Mouse (Mus musculus): ENCODE measurements at regions not wholly inside any gene's neighbourhood (a gene's known extent, or its start where the extent isn't known, plus 50 kb on each side); places are given as distances from the start of the nearest gene placed in this dataset.

- TF ChIP-seq TAL1 (IDR thresholded peaks at IDR 0.05; ENCODE audit: low read length), result no peak
- no peak for TF ChIP-seq GATA1 (IDR thresholded peaks at IDR 0.05; ENCODE audit: low read length)
- H3K36me3 ChIP-seq (ENCODE audit: control insufficient read depth), result no peaks in the 10 kb centered on the region
- no peak overlapping the region for H3K4me3 ChIP-seq (replicated peaks)
- H3K27me3 ChIP-seq (ENCODE audit: control insufficient read depth), result peaks cover 33% of the 10 kb centered on the region
- H3K4me1 ChIP-seq (ENCODE audit: control insufficient read depth), result no peaks in the 10 kb centered on the region; the same call in 1 of the 2 replicates
- H3K9me3 ChIP-seq (ENCODE audit: control insufficient read depth, low read length), result peaks cover 2% of the 10 kb centered on the region; the same call in 1 of the 2 replicates
Measured at GRCm38 (mm10) chr5:118373581-118373981, 128.6 kb downstream of the 2410131K14Rik start.

GRCm38 (mm10) chr5:118374968-118375367, 129.9 kb downstream of the 2410131K14Rik start:
- no peak for TF ChIP-seq GATA1 (IDR thresholded peaks at IDR 0.05; ENCODE audit: low read length)
- TF ChIP-seq TAL1 (IDR thresholded peaks at IDR 0.05; ENCODE audit: low read length), result no peak
- H3K4me3 ChIP-seq (replicated peaks), result no peak overlapping the region
- H3K4me1 ChIP-seq (ENCODE audit: control insufficient read depth), result peaks cover under 1% of the 10 kb centered on the region
- H3K36me3 ChIP-seq (ENCODE audit: control insufficient read depth), result no peaks in the 10 kb centered on the region
- peaks cover 45% of the 10 kb centered on the region for H3K27me3 ChIP-seq (ENCODE audit: control insufficient read depth)
- H3K9me3 ChIP-seq (ENCODE audit: control insufficient read depth, low read length), result no peaks in the 10 kb centered on the region

- Histone ChIP-seq H3K36me3 (ENCODE audit: control insufficient read depth) (no peaks in the 10 kb centered on the region), H3K4me1 (ENCODE audit: control insufficient read depth) (peaks cover 10% of the 10 kb centered on the region), H3K4me3 (replicated peaks) (no peak overlapping the region), H3K9me3 (ENCODE audit: control insufficient read depth, low read length) (no peaks in the 10 kb centered on the region), H3K27me3 (ENCODE audit: control insufficient read depth) (peaks cover 54% of the 10 kb centered on the region)
- TF ChIP-seq GATA1 (IDR thresholded peaks at IDR 0.05; ENCODE audit: low read length) (no peak), TAL1 (IDR thresholded peaks at IDR 0.05; ENCODE audit: low read length) (no peak)
Measured at GRCm38 (mm10) chr5:118375916-118376315, 130.9 kb downstream of the 2410131K14Rik start.

- TF ChIP-seq GATA1 (IDR thresholded peaks at IDR 0.05; ENCODE audit: low read length), result no peak
- TF ChIP-seq TAL1 (IDR thresholded peaks at IDR 0.05; ENCODE audit: low read length), result no peak
- Histone ChIP-seq H3K9me3 (ENCODE audit: control insufficient read depth, low read length) (peaks cover 2% of the 10 kb centered on the region; the same call in 1 of the 2 replicates), H3K4me3 (replicated peaks) (no peak overlapping the region), H3K36me3 (ENCODE audit: control insufficient read depth) (no peaks in the 10 kb centered on the region), H3K27me3 (ENCODE audit: control insufficient read depth) (peaks cover 59% of the 10 kb centered on the region), H3K4me1 (ENCODE audit: control insufficient read depth) (peaks cover 15% of the 10 kb centered on the region)
Measured at GRCm38 (mm10) chr5:118376478-118376877, 131.5 kb downstream of the 2410131K14Rik start.

GRCm38 (mm10) chr5:118377402-118377848, 132.4 kb downstream of the 2410131K14Rik start:
- TF ChIP-seq GATA1 (IDR thresholded peaks at IDR 0.05; ENCODE audit: low read length), result no peak
- TF ChIP-seq TAL1 (IDR thresholded peaks at IDR 0.05; ENCODE audit: low read length), result no peak
- Histone ChIP-seq H3K36me3 (ENCODE audit: control insufficient read depth) (no peaks in the 10 kb centered on the region), H3K4me3 (replicated peaks) (no peak overlapping the region), H3K4me1 (ENCODE audit: control insufficient read depth) (peaks cover 18% of the 10 kb centered on the region), H3K9me3 (ENCODE audit: control insufficient read depth, low read length) (peaks cover 2% of the 10 kb centered on the region; the same call in 1 of the 2 replicates), H3K27me3 (ENCODE audit: control insufficient read depth) (peaks cover 67% of the 10 kb centered on the region)

- no peak for TF ChIP-seq GATA1 (IDR thresholded peaks at IDR 0.05; ENCODE audit: low read length)
- TF ChIP-seq TAL1 (IDR thresholded peaks at IDR 0.05; ENCODE audit: low read length), result no peak
- H3K4me1 ChIP-seq (ENCODE audit: control insufficient read depth), result peaks cover 21% of the 10 kb centered on the region
- no peaks in the 10 kb centered on the region for H3K36me3 ChIP-seq (ENCODE audit: control insufficient read depth)
- H3K27me3 ChIP-seq (ENCODE audit: control insufficient read depth), result peaks cover 62% of the 10 kb centered on the region
- H3K4me3 ChIP-seq (replicated peaks), result no peak overlapping the region
- peaks cover 2% of the 10 kb centered on the region; the same call in 1 of the 2 replicates for H3K9me3 ChIP-seq (ENCODE audit: control insufficient read depth, low read length)
Measured at GRCm38 (mm10) chr5:118379245-118380051, 134.4 kb downstream of the 2410131K14Rik start.

GRCm38 (mm10) chr5:118380052-118380421, 135.0 kb downstream of the 2410131K14Rik start:
- Histone ChIP-seq H3K27me3 (ENCODE audit: control insufficient read depth) (peaks cover 59% of the 10 kb centered on the region), H3K4me3 (replicated peaks) (no peak overlapping the region), H3K36me3 (ENCODE audit: control insufficient read depth) (no peaks in the 10 kb centered on the region), H3K4me1 (ENCODE audit: control insufficient read depth) (peaks cover 21% of the 10 kb centered on the region), H3K9me3 (ENCODE audit: control insufficient read depth, low read length) (peaks cover 2% of the 10 kb centered on the region; the same call in 1 of the 2 replicates)
- TF ChIP-seq TAL1 (IDR thresholded peaks at IDR 0.05; ENCODE audit: low read length) (no peak), GATA1 (IDR thresholded peaks at IDR 0.05; ENCODE audit: low read length) (no peak)

GRCm38 (mm10) chr5:118380422-118381293, 135.6 kb downstream of the 2410131K14Rik start:
- Histone ChIP-seq H3K27me3 (ENCODE audit: control insufficient read depth) (peaks cover 58% of the 10 kb centered on the region), H3K4me3 (replicated peaks) (peak overlapping the region; percentile 50), H3K36me3 (ENCODE audit: control insufficient read depth) (no peaks in the 10 kb centered on the region), H3K4me1 (ENCODE audit: control insufficient read depth) (peaks cover 21% of the 10 kb centered on the region), H3K9me3 (ENCODE audit: control insufficient read depth, low read length) (peaks cover 2% of the 10 kb centered on the region; the same call in 1 of the 2 replicates)
- TF ChIP-seq TAL1 (IDR thresholded peaks at IDR 0.05; ENCODE audit: low read length), result no peak
- TF ChIP-seq GATA1 (IDR thresholded peaks at IDR 0.05; ENCODE audit: low read length), result no peak

GRCm38 (mm10) chr5:118381294-118381675, 136.3 kb downstream of the 2410131K14Rik start:
- Histone ChIP-seq H3K9me3 (ENCODE audit: control insufficient read depth, low read length) (peaks cover 2% of the 10 kb centered on the region; the same call in 1 of the 2 replicates), H3K4me3 (replicated peaks) (peak overlapping the region; percentile 46), H3K36me3 (ENCODE audit: control insufficient read depth) (no peaks in the 10 kb centered on the region), H3K27me3 (ENCODE audit: control insufficient read depth) (peaks cover 63% of the 10 kb centered on the region), H3K4me1 (ENCODE audit: control insufficient read depth) (peaks cover 21% of the 10 kb centered on the region)
- TF ChIP-seq GATA1 (IDR thresholded peaks at IDR 0.05; ENCODE audit: low read length) (no peak), TAL1 (IDR thresholded peaks at IDR 0.05; ENCODE audit: low read length) (no peak)

Measured in erythroblast, embryonic 14.5 days (primary cell).